Mouse (Mus musculus): ENCODE data around the gene Rac3. TPM values are rescaled to one million over a fixed set of nuclear protein-coding genes. Genes with fewer than 3 reads are reported as not detected.

The Rac3 gene
- total RNA-seq (2023) = 1 to 10 TPM in 1 of 2 experiments, not detected in 1; 1.4 TPM

GRCm38 (mm10) chr11:120721124-120722066 is at the start of gene Rac3:
Rac3 (plus strand) TSS chr11:120721470.

DNA sequence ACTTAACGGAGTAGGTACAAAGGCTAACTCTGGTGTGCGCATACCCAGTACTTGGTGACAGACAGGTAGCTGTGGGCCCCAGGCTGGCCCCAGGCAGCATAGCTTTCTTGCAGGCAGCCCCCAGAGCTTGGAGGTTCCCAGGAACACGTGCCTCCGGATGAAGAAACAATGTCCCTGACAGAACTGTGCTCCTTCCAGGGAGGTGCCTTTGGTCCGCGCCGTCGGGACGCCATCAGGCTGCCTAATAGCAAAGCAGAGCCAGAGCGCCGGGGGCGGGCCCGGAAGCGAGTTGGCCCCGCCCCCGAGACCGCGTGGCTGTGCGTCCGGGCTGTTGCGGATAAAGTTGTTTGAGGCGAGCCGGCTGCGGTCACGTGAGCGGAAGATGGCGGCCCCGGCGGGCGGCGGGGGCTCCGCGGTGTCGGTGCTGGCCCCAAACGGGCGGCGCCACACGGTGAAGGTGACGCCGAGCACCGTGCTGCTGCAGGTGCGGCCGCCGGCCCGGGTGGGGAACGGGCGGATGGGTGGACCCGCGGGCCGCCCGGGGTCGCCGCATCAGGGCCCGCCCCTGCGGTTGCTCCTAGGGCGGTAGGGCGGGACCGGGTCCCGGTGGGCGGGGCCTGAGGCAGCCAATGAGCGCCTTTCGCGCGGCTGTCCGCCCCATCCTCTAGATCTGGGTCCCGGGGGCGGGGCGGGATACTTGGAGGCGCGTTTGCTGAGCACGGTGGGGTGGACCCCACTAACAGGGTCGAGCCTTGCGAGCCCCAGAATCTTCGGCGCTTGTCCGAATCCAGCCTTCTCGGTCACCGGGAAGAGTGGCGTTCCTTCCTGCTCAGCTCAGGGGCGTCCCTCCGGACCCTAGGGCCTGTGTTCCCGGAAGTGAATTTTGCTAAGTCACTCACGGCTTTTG is 48.3 kb upstream of the Rac3 start, which contains the start of gene Aspscr1:
Gene Aspscr1 (plus strand): TSS at position 287 of the 907 bp plus-strand sequence.

DNA sequence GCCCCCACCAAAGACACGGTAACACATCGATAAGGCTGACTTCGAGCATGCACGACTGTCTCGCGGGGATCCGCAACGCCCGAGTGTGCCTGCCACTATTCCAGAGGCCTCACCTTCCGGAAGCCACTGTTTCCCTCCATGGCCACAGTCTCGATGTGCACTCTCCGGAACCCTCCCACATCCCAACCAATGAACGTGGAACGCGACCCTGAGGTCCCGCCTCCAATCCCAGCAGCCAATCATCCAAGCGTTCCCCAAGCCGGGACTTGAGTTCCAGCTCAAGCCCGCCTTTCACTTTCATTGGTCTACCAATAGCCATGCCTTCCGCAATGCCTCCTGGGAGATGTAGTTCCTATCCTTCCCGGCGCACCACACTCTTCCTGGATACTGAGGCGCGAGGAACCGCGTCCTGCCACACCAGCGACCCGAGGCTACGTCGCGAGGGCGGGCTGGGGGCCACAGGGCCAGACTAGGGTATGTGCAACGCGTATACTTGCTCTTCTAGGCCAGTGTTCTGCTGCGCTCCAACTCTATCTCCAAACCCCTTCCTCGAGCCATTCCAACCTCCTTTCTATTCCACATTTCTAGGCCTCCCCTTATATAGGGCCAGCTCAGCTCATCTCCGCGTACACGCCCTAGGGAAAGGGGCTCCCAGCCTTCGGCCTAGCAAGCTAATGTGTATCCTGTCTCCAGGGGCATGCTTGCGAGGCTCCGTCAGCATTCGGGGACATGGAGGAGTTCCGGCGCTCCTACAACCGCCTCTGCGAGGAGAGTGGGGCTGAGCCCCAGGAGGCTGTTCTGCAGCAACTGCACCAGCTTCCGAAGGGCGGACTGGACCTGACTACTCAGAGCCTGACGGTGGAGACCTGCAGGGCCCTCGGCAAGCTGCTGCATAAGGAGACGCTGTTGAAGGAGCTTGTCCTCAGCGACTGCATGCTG is 7.4 kb upstream of the Rac3 start, which contains the start of the genes Cenpx and Lrrc45:
Gene Cenpx (minus strand): TSS at position 159 of the 939 bp plus-strand sequence.
Gene Lrrc45 (plus strand): TSS at position 346 of the 939 bp plus-strand sequence.

GRCm38 (mm10) chr11:120727169-120727527 is 5.9 kb downstream of the Rac3 start, which contains the start of gene Dcxr:
Dcxr (minus strand) TSS chr11:120727281.

GRCm38 (mm10) chr11:120731858-120732680 is 10.8 kb downstream of the Rac3 start, which contains the start of gene Cbr2:
Cbr2 (minus strand) TSS chr11:120732114.

DNA sequence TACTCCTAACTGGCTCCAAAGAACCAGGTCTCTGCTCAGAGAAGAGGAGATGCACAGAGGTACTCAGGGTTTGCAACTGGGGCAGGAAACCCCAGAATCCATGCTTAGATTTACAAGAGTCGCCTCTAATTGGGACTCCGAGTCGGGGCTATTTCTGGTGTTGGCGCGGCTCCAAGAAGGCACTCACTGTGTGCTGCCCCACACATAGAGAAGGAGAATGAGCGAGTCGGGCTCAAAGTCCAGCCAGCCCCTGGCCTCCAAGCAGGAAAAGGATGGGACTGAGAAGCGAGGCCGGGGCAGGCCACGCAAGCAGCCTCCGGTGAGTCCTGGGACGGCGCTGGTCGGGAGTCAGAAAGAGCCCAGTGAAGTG is 41.4 kb downstream of the Rac3 start, which contains the start of gene Hmga1b:
Gene Hmga1b (plus strand): TSS at position 123 of the 370 bp plus-strand sequence.

Other genes starting within 250 kb of the Rac3 start
- gene Mrpl12, start 236.9 kb upstream of the Rac3 start, total RNA-seq (2023) = 10 to 100 TPM; 39.9 to 42.8 TPM
- 10 to 100 TPM; 11.3 to 13.5 TPM for gene Slc25a10, start 229.6 kb upstream of the Rac3 start, total RNA-seq (2023)
- not detected for gene Gcgr, start 190.8 kb upstream of the Rac3 start, total RNA-seq (2023)
- gene Mcrip1, start 171.7 kb upstream of the Rac3 start, total RNA-seq (2023) = 10 to 100 TPM; 41.4 to 41.6 TPM
- gene Ppp1r27, start 170.3 kb upstream of the Rac3 start, total RNA-seq (2023) = not detected
- 100 to 1,000 TPM; 159 to 168 TPM for gene P4hb, start 148.2 kb upstream of the Rac3 start, total RNA-seq (2023)
- 100 to 1,000 TPM; 410 to 436 TPM for gene Arhgdia, start 139.8 kb upstream of the Rac3 start, total RNA-seq (2023)
- 100 to 1,000 TPM; 112 to 138 TPM for gene Alyref, start 123.1 kb upstream of the Rac3 start, total RNA-seq (2023)
- 10 to 100 TPM; 80.1 to 83.9 TPM for gene Anapc11, start 123.0 kb upstream of the Rac3 start, total RNA-seq (2023)
- gene Npb, start 113.0 kb upstream of the Rac3 start, total RNA-seq (2023) = 1 to 10 TPM; 2.4 to 4.5 TPM
- gene Pcyt2, start 103.5 kb upstream of the Rac3 start, total RNA-seq (2023) = 100 to 1,000 TPM; 131 to 143 TPM
- gene Sirt7, start 96.2 kb upstream of the Rac3 start, total RNA-seq (2023) = 100 to 1,000 TPM; 132 to 138 TPM
- gene Mafg, start 87.9 kb upstream of the Rac3 start, total RNA-seq (2023) = 10 to 100 TPM; 26.8 to 34.7 TPM
- gene Pycr1, start 77.7 kb upstream of the Rac3 start, total RNA-seq (2023) = 1 to 10 TPM; 1.8 to 2.8 TPM
- not detected for gene Myadml2, start 73.3 kb upstream of the Rac3 start, total RNA-seq (2023)
- not detected for gene Notum, start 60.3 kb upstream of the Rac3 start, total RNA-seq (2023)
- 100 to 1,000 TPM; 100 to 106 TPM for gene Aspscr1, start 48.5 kb upstream of the Rac3 start, total RNA-seq (2023)
- gene Cenpx, start 7.7 kb upstream of the Rac3 start, total RNA-seq (2023) = 10 to 100 TPM; 32.7 to 35.1 TPM
- 10 to 100 TPM; 32.4 to 37.7 TPM for gene Lrrc45, start 7.5 kb upstream of the Rac3 start, total RNA-seq (2023)
- gene Dcxr, start 5.8 kb downstream of the Rac3 start, total RNA-seq (2023) = under 1 TPM in 1 of 2 experiments, not detected in 1; 0.89 TPM
- not detected for gene Cbr2, start 10.6 kb downstream of the Rac3 start, total RNA-seq (2023)
- gene Hmga1b, start 41.3 kb downstream of the Rac3 start, total RNA-seq (2023) = 10 to 100 TPM; 25.4 to 31.0 TPM
- gene Rfng, start 62.7 kb downstream of the Rac3 start, total RNA-seq (2023) = 10 to 100 TPM; 16.4 to 16.7 TPM
- gene Gps1, start 62.8 kb downstream of the Rac3 start, total RNA-seq (2023) = 10 to 100 TPM; 73.1 to 93.6 TPM
- gene Dus1l, start 74.9 kb downstream of the Rac3 start, total RNA-seq (2023) = 10 to 100 TPM; 53.5 to 62.9 TPM
- 100 to 1,000 TPM; 154 to 171 TPM for gene Fasn, start 103.1 kb downstream of the Rac3 start, total RNA-seq (2023)
- under 1 TPM; 0.39 to 0.84 TPM for gene Ccdc57, start 211.4 kb downstream of the Rac3 start, total RNA-seq (2023)
- gene Slc16a3, start 227.0 kb downstream of the Rac3 start, total RNA-seq (2023) = 1 to 10 TPM; 1.9 to 7.6 TPM